Mouse (Mus musculus) limb, embryonic 10.5 days (tissue): ENCODE results near the gene Prmt1. TPM values are rescaled to one million over a fixed set of nuclear protein-coding genes. Genes with fewer than 3 reads are reported as not detected.

Source experiments
- DNase-seq: peaks from one replicate; pipeline ENCODE4 v3.0.0-alpha.2; 2017; ENCODE audit warnings: low spot score
- H3K27ac ChIP-seq: fragments of 300-500 bp; sonication (generic); 2 replicates; pipeline ENCODE4 v1.5.1; 2016; ENCODE audit warnings: mild to moderate bottlenecking
- H3K27me3 ChIP-seq: fragments of 300-500 bp; sonication (generic); 2 replicates; pipeline ENCODE4 v1.6.1; 2016; ENCODE audit warnings: low read depth, mild to moderate bottlenecking; ENCODE audit not compliant: poor library complexity, severe bottlenecking
- H3K36me3 ChIP-seq: fragments of 300-500 bp; sonication (generic); 2 replicates; pipeline ENCODE4 v1.6.1; 2016; ENCODE audit warnings: mild to moderate bottlenecking, moderate library complexity
- H3K4me1 ChIP-seq: fragments of 300-500 bp; sonication (generic); 2 replicates; pipeline ENCODE4 v1.6.1; 2016
- H3K4me3 ChIP-seq: fragments of 300-500 bp; sonication (generic); 2 replicates; pipeline ENCODE4 v1.5.1; 2016; ENCODE audit warnings: mild to moderate bottlenecking, moderate library complexity
- H3K9me3 ChIP-seq: fragments of 300-500 bp; sonication (generic); replicated peaks from 2 replicates; pipeline ENCODE4 v1.6.1; 2016; ENCODE audit warnings: mild to moderate bottlenecking
- WGBS: fragments of 180-500 bp; shearing (Covaris S2); methylation state at CpG from one replicate; pipeline ENCODE4 v1.1.7; 2016; 5-methylcytosine and 5-hydroxymethylcytosine counted together
- polyA plus RNA-seq: library from polyadenylated mRNA; unstranded; fragments of >200 nt; fragmentation: Nextera tagmentation; extraction: Ambion mirVana; gene quantifications from 2 replicates; pipeline ENCODE4 v1.2.1, GENCODE M21; 2016

Prmt1 gene
- polyA plus RNA-seq, 1 experiment from 2014 or later = 979 TPM

DNA sequence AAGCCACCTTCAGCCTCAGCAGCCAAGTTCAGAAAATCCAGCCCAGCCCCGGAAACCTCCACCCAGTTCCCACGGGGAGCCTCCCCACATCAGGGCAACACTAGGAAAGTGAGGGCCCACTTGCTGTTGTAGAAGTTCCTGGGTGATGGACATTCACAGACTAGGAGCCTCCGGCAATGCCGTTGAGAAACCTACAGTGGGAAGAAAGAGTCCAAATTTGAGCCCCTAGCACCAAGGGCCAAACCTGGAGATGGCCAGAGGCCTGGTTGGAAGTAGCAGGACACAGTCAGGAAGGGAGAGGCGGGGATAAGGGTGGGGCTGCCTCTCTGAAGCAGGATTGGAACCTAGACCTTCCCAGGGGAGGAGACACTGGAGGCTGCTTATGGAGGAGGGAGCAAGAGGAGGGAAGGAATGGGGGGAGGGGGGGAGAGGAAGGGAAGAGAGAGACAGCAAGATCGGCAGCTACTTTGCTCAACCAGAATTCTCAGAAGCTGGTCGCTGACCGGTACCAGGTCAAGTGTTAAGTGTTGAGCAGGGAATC lies 32.7 kb upstream of the Prmt1 start:
- no peak for DNase-seq
- WGBS = 36% methylated on average over 8 of the region's 8 CpGs
- peak overlapping the region; percentile 99 for H3K4me3 ChIP-seq
- peaks cover 54% of the 10 kb centered on the region for H3K4me1 ChIP-seq
- peak overlapping the region; percentile 42 for H3K27ac ChIP-seq
- no peaks in the 10 kb centered on the region for H3K9me3 ChIP-seq
- peaks cover 5% of the 10 kb centered on the region; the same call in 1 of the 2 replicates for H3K27me3 ChIP-seq
- peaks cover under 1% of the 10 kb centered on the region; the same call in 1 of the 2 replicates for H3K36me3 ChIP-seq

DNA sequence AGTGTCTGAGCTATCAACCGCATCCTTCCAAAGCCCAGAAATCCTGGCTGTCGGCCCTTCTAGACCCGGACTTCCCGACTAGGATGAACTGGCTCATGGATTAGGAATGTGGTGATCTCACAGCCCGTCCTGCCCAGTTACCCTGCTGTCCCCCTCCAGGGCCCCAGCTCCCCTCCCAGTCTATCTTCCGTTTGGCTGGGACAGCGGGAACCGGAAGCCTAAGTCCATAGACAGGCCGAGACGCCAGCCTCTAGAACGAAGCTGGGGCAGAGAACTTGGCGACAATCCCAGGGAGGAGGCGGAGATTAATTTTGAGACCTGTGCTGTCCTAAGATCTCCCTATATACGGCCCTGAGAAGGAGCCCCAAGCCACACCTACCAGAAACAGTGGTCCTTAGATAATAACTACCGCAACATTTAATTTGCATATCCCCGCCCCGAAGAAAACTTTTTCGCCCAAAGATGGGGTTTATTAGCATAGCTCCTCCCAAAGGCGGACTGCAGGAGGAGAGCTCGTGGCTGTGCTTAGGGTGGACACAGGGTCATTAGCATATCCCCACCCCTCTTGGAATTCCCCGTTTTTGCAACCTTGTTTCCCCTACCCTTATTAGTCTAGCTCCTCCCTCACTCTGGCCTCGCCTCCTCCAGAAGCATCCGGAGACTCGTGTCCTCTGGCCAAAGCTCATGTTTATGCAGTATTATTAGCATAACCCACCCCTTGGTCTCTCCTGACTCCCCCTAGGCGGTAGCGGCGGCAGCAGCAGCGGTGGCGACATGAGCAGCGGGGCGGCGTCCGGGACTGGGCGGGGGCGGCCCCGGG lies 31.1 kb upstream of the Prmt1 start, which contains the start of gene Rras:
Rras (plus strand) TSS at position 720 of the 820 bp plus-strand sequence.
- under 1% methylated on average over 36 of the region's 36 CpGs for WGBS

DNA sequence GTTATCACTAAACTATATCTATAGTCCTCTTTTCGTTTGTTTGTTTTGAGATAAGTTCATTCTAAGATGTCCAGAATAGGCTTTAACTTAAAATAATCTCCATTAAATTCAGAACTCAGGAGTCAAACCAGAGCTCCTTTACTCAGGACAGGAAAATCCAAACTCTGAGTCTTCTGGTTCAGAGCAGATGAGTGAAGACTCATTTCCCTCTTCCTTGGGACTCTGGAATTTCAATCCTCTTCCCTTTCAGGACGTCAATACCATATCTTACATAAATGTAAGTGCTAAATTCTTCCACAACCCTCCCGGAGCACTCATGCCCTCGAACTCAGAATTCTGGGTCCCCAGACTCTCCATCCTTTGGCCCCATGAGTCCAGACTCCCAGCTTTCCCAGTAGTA lies 30.4 kb upstream of the Prmt1 start:
- H3K9me3 ChIP-seq = no peaks in the 10 kb centered on the region
- DNase-seq = no peak
- peak overlapping the region; percentile 96 for H3K27ac ChIP-seq
- peak overlapping the region; percentile 99 for H3K4me3 ChIP-seq
- 6% methylated on average over 4 of the region's 4 CpGs for WGBS
- H3K27me3 ChIP-seq = peaks cover 5% of the 10 kb centered on the region; the same call in 1 of the 2 replicates
- H3K36me3 ChIP-seq = peaks cover 24% of the 10 kb centered on the region
- peaks cover 56% of the 10 kb centered on the region for H3K4me1 ChIP-seq

More for the DNA sequence above, 31.1 kb upstream of the Prmt1 start, which contains the start of gene Rras:
- Histone ChIP-seq H3K4me3 (peak within 1 kb of the TSS; percentile 99), H3K4me1 (peaks cover 56% of the 10 kb centered on the region), H3K9me3 (no peaks in the 10 kb centered on the region), H3K27ac (peak within 1 kb of the TSS; percentile 96), H3K36me3 (peaks cover 17% of the 10 kb centered on the region), H3K27me3 (peaks cover 5% of the 10 kb centered on the region; the same call in 1 of the 2 replicates)
- peak; percentile 83 for DNase-seq

DNA sequence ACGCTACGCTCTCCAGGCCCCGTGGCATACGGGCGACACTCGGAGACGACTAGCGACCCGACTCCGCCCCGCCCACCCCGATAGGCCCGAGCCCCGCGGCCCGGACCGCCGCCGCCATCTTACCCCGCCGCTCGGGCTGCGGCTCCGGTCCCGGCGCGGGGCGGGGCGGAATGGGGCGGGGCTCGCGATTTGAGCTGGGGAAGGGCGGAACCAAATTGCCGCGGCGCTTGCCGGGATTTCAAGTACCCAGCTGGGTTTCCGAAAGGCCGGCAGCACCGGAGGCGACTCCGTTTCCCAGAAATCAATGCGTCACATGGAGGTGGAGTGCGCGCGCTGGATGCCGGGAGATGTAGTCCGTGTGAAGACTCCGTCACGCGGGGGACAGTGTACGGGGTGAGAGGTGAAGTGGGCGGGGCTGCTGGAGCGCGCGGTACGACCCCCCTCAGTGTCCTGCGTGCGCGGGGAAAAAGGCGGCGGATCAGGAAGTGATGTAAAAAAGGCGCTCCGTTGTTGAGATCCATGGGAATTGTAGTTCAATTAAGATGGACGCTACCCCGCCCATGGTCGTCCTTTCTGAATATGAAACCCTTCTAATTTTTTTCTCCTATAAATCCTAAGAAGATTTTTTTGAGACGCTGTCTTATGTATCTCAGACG lies 29.7 kb upstream of the Prmt1 start, which contains the start of gene Scaf1:
Scaf1 (minus strand) TSS at position 407 of the 656 bp plus-strand sequence.
- Histone ChIP-seq H3K4me1 (peaks cover 54% of the 10 kb centered on the region), H3K9me3 (no peaks in the 10 kb centered on the region), H3K27me3 (peaks cover 5% of the 10 kb centered on the region; the same call in 1 of the 2 replicates), H3K36me3 (peaks cover 31% of the 10 kb centered on the region), H3K27ac (peak within 1 kb of the TSS; percentile 96), H3K4me3 (peak within 1 kb of the TSS; percentile 99)
- DNase-seq = peak; percentile 99
- 1% methylated on average over 69 of the region's 69 CpGs for WGBS

DNA sequence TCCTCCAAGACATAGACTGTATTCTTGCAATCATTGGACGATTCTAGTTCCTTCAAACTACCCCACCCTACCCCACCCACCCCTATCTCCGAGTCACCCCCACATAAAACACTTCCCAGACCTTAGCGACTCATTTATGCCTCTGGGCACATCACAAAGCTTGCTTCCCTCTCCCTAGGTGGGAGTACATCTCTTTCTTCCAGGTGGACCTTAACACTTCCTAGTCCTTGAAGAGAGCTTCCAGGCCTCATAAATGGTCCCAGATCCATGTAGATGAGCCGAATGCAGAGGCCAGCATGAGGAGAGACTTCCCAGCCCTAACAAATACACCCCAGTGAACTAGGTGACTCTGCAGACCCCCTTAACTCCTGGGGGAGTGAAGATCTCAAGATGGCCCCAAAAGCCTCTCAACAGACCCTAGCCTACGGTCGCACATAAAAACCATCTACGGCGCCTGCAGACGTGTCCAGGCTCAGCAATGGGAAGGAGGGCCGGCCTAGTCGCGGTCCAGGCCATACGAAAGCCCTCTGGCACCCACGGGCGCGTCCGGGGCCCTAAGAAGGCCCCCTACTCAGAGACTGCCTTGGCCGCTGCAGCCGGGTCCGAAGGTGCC lies 29.1 kb upstream of the Prmt1 start:
- 2% methylated on average over 20 of the region's 20 CpGs for WGBS

DNA sequence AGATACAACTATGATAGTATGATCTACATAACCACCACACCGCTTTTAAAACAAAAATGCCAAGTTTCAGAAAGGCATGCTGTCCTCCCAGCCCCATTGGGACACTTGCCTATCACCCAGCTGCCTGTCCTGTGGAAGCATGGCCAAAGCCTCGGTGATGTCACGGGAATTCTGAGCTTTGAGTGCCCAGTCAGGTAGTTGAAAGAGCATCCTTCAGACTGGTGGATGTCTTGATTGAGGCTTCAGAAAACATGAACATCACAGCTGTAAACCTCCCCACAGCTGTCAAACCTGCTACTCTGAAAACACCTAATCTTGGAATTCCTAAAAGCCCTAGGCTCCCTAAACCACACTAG lies 27.7 kb upstream of the Prmt1 start:
- Histone ChIP-seq H3K9me3 (no peaks in the 10 kb centered on the region), H3K4me1 (peaks cover 37% of the 10 kb centered on the region), H3K27me3 (no peaks in the 10 kb centered on the region), H3K4me3 (peak overlapping the region; percentile 99; the same call in 1 of the 2 replicates), H3K36me3 (peaks cover 51% of the 10 kb centered on the region), H3K27ac (no peak overlapping the region)
- no peak for DNase-seq
- WGBS = 94% methylated on average over 3 of the region's 3 CpGs

More for the DNA sequence above, 29.1 kb upstream of the Prmt1 start:
- peaks cover 37% of the 10 kb centered on the region for H3K36me3 ChIP-seq
- H3K27me3 ChIP-seq = peaks cover 5% of the 10 kb centered on the region; the same call in 1 of the 2 replicates
- H3K27ac ChIP-seq = peak overlapping the region; percentile 96
- peaks cover 50% of the 10 kb centered on the region for H3K4me1 ChIP-seq
- H3K9me3 ChIP-seq = no peaks in the 10 kb centered on the region
- peak overlapping the region; percentile 99 for H3K4me3 ChIP-seq
- DNase-seq = no peak

DNA sequence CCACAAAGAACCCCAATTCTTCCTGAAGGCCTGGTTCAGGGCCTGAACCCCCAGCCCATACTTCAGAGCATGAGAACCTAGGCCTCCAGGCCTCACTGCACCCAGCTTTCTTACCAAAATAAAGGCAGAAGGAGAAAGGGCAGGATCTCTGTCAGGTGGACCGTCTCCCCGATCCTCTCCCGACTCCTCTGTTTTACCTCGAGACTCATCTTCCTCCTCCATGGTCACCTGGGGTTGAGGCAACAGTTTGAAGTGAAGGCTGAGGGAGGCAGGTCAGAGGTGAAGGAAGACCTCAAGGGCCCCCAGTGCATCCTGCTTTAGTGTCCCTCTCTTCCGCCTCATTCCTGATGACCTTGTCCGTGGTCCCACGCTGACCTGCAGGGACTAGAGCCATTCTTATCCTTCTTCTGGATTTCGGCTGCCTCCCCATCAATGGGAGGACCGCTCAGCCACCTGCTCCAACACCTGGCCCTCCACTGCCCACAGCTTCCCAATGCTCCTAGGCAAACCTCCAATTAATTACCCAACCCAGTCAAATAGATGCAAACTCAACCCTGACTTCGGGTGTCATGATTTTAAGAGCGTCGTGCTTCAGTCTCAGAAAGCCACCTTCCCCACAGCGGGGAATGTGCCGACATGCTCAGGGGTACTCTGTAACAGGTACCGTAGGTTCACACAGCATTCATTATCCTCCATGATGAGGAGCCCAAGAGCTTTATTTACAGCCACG lies 27.2 kb upstream of the Prmt1 start:
- Histone ChIP-seq H3K4me3 (0 out of 2 replicates have a peak overlapping the region, but pooled peaks have one; percentile 15), H3K9me3 (no peaks in the 10 kb centered on the region), H3K27ac (no peak overlapping the region), H3K27me3 (no peaks in the 10 kb centered on the region), H3K36me3 (peaks cover 56% of the 10 kb centered on the region), H3K4me1 (peaks cover 32% of the 10 kb centered on the region)
- DNase-seq = no peak
- WGBS = 97% methylated on average over 16 of the region's 16 CpGs

DNA sequence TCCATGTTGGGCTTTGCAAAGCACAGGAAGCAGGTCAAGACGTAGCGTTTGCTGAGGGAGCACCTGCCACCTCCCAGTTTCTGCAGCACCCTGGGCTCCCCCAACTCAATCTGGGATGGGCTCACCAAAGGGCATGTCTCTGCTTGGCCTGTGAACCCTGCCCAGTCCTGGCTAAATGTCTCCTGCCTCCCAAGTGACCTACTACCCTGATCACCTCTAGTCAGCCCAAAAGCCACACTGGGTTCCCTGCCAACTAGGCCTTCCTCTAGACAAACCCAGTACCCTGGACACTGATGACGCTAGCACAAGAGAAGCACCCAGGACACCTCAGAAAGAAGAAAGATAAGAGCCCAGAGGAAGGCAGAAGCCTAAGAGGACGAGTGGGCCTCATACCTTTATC lies 26.5 kb upstream of the Prmt1 start:
- H3K4me3 ChIP-seq = peak overlapping the region; percentile 15; the same call in 1 of the 2 replicates
- no peak for DNase-seq
- H3K27ac ChIP-seq = no peak overlapping the region
- H3K9me3 ChIP-seq = no peaks in the 10 kb centered on the region
- H3K4me1 ChIP-seq = peaks cover 25% of the 10 kb centered on the region
- peaks cover 63% of the 10 kb centered on the region for H3K36me3 ChIP-seq
- 89% methylated on average over 4 of the region's 4 CpGs for WGBS
- H3K27me3 ChIP-seq = no peaks in the 10 kb centered on the region

DNA sequence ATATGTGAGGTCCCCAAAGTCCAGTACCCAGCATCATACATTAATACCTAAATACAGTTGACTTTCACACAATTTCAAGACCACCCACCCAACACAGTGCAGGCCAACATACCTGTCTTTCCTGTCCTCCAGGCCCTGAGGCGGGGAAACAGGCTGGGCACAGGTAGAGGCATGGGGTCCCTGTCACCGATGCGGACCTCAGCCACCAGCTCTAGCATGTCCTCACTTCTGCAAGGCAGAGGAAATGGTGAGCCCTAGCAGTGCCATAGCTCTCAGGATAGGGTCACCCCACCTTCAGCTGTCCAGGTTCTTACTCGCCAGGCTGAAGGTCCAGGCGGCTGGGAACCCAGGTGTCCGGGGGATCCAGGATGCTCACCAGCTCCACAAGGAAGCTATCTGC lies 25.6 kb upstream of the Prmt1 start:
- WGBS = 97% methylated on average over 6 of the region's 6 CpGs
- Histone ChIP-seq H3K4me1 (peaks cover 21% of the 10 kb centered on the region), H3K27ac (no peak overlapping the region), H3K9me3 (no peaks in the 10 kb centered on the region), H3K4me3 (peak overlapping the region; percentile 0; the same call in 1 of the 2 replicates), H3K36me3 (peaks cover 71% of the 10 kb centered on the region), H3K27me3 (no peaks in the 10 kb centered on the region)
- DNase-seq = no peak

DNA sequence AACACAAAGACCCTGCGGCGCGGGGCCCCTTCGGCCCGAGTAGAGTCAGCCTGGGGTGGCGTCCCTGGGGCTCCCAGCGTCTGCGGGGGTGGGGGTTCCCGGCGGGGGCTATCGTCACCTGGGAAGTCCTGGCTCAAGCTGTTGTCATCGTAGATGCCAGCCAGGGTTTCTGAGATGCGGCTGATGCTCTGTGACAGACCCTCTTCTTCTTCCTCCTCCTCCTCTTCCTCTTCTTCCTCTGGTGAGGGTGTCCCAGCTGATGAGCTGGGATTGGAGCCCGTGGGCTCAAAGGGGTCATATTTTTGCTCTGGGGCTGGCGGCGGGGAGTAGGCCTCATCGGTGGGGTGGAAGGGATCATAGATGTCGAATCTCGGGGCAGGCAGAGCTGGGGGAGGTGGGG lies 22.0 kb upstream of the Prmt1 start:
- WGBS = 95% methylated on average over 19 of the region's 19 CpGs
- Histone ChIP-seq H3K4me3 (0 out of 2 replicates have a peak overlapping the region, but pooled peaks have one; percentile 1), H3K9me3 (no peaks in the 10 kb centered on the region), H3K4me1 (peaks cover 10% of the 10 kb centered on the region), H3K27me3 (no peaks in the 10 kb centered on the region), H3K27ac (no peak overlapping the region), H3K36me3 (peaks cover 100% of the 10 kb centered on the region)
- DNase-seq = no peak

DNA sequence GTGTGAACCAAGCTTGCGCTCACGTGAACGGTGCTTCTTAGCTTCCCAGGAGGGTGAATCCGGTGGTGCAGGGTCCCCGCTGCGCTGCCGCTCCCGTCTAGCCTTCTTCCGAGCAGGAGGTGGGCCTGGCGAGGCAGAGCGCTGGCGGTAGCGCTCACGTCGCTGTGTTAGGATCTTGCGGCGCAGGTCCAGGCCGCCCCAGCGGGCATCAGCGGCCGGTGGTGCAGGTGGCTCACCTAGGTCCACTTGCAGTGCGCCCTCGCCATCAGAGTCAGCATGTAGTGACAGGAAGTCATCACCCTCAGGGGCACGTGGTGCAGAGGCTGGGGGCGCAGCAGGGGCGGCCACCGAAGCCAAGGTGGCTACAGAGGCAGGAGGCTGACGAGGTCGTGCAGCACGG lies 21.5 kb upstream of the Prmt1 start:
- H3K4me3 ChIP-seq = peak overlapping the region; percentile 1; the same call in 1 of the 2 replicates

DNA sequence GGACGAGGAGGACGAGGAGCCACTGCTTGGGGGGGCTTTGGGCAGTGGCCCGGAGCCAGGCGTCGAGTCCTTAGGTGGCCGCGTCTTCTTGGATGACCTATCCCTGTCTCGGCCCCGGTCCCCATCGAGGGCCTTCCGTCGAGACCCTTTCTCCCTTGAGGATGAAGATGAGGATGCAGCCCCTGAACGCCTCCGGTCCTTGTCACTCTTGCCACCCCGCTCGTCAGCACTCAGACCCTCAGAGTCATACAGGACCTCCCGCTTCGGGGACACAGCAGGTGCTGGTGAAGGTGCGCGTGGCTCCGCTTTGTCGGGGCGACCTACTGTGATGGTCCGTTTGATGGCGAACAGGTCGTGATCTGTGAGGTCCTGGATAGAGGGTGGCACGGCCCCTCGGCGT lies 20.8 kb upstream of the Prmt1 start:
- peaks cover 100% of the 10 kb centered on the region for H3K36me3 ChIP-seq
- H3K4me3 ChIP-seq = no peak overlapping the region
- no peaks in the 10 kb centered on the region for H3K9me3 ChIP-seq
- no peaks in the 10 kb centered on the region for H3K27me3 ChIP-seq
- no peak overlapping the region for H3K27ac ChIP-seq
- 94% methylated on average over 29 of the region's 29 CpGs for WGBS
- DNase-seq = no peak
- H3K4me1 ChIP-seq = peaks cover 10% of the 10 kb centered on the region

More for the DNA sequence above, 21.5 kb upstream of the Prmt1 start:
- peaks cover 10% of the 10 kb centered on the region for H3K4me1 ChIP-seq
- H3K27me3 ChIP-seq = no peaks in the 10 kb centered on the region
- no peaks in the 10 kb centered on the region for H3K9me3 ChIP-seq
- WGBS = 96% methylated on average over 30 of the region's 30 CpGs
- H3K27ac ChIP-seq = no peak overlapping the region
- peaks cover 100% of the 10 kb centered on the region for H3K36me3 ChIP-seq
- no peak for DNase-seq
